Mouse (Mus musculus) bone marrow macrophage, adult 2 months (primary cell): ENCODE measurements around the gene Dnajb8.

ENCODE experiments used
- CTCF ChIP-seq: IDR thresholded peaks from 2 replicates; pipeline ENCODE4 v1.5.1; 2012; ENCODE audit warnings: low read depth, mild to moderate bottlenecking, low read length, moderate library complexity
- POLR2A ChIP-seq: IDR thresholded peaks from 2 replicates; pipeline ENCODE4 v1.6.1; 2012; ENCODE audit warnings: mild to moderate bottlenecking, low read depth, low read length, borderline replicate concordance

GRCm38 (mm10) chr6:88231821-88232220 lies 9.8 kb downstream of the Dnajb8 start:
- TF ChIP-seq POLR2A = no peak
- TF ChIP-seq CTCF = no peak
